Mouse (Mus musculus): ENCODE measurements around the gene Art4. TPM values are rescaled to one million over a fixed set of nuclear protein-coding genes. Genes with fewer than 3 reads are reported as not detected.

Gene Art4
- total and polyA plus RNA-seq, 3 experiments = 0.50 to 0.60 TPM; not detected in 1

DNA sequence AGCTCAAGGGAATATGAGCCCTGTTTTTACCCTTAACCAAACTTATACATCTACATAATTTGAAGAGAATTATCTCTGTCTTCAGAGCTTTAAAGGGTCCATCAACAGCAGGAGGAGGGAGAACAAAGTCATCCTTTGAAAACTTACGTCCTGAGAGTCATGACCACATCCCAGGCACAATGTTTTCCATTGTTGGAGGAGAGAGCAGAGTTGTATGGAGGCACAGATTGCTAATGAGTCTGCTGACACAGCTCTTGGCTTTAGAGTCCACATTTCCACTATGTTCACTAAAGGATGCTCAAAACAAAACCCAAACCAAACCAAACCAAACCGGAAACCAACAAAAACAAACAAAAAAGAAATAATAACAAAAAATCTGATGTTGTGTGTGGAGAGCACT is 12.6 kb downstream of the Art4 start:
- H3K4me1 ChIP-seq (ENCODE audit: control insufficient read depth in 1 of 2, insufficient read depth in 2 of 2, low read length in 2 of 2) = 0 out of 4 replicates have a peak, but pooled peaks cover 0 to 4% of the 10 kb centered on the region in 2 experiments
- H3K27ac ChIP-seq (ENCODE audit: control insufficient read depth, low read depth, low read length) = no peak overlapping the region
- H3K9ac ChIP-seq (ENCODE audit: control insufficient read depth, low read depth, low read length, poor library complexity, severe bottlenecking) = no peak overlapping the region
- H3K36me3 ChIP-seq (ENCODE audit: control insufficient read depth in 1 of 2, insufficient read depth in 2 of 2, low read length in 2 of 2) = no peaks in the 10 kb centered on the region
- no peaks in the 10 kb centered on the region for H3K79me2 ChIP-seq (ENCODE audit: control insufficient read depth, insufficient read depth, low read length, poor library complexity)
- H3K27me3 ChIP-seq (ENCODE audit: control insufficient read depth in 1 of 2, insufficient read depth in 2 of 2, low read length in 2 of 2) = peaks cover 0 to 1% of the 10 kb centered on the region in 2 experiments; a peak in 1 of 4 replicates
- no peaks in the 10 kb centered on the region for H3K9me3 ChIP-seq (replicated peaks; ENCODE audit: insufficient read depth, low read length)
- no peak overlapping the region for H3K4me3 ChIP-seq (ENCODE audit: control insufficient read depth in 1 of 2, insufficient read depth in 1 of 2, low read depth in 2 of 2, low read length in 2 of 2)
- DNase-seq (ENCODE audit: low read depth, low spot score) = no peak
- TF ChIP-seq RCOR1 (IDR thresholded peaks at IDR 0.05; ENCODE audit: low read depth, low read length) (no peak), MEF2A (IDR thresholded peaks at IDR 0.05; ENCODE audit: extremely low read depth, insufficient replicate concordance, low read depth, low read length, poor library complexity, severe bottlenecking) (no peak), BHLHE40 (IDR thresholded peaks at IDR 0.05; ENCODE audit: borderline replicate concordance, low read depth, low read length) (no peak), ZNF384 (IDR thresholded peaks at IDR 0.05; ENCODE audit: low read depth, low read length) (no peak), ZC3H11A (IDR thresholded peaks at IDR 0.05; ENCODE audit: low read depth, low read length) (no peak)

DNA sequence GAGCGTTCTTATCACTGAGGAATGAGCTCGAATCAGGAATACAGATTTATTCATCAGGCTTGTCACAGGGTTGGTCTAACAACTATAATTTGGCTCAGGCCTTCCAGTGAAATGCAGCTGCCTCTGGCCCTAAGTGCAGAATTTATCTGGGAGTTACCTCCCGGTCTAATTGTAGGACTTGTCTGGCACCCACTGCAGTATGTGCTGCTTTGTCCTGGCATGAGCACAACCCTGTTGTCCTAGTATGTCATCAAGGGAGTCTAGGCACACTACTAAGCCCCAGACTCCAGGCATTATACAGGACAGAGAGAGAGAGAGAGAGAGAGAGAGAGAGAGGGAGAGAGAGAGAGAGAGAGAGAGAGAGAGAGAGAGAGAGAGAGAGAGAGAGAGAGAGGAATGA is 20.2 kb downstream of the Art4 start:
- TF ChIP-seq POLR2AphosphoS5 (IDR thresholded peaks at IDR 0.05; ENCODE audit: borderline replicate concordance, low read depth, low read length) (no peak), HCFC1 (IDR thresholded peaks at IDR 0.05; ENCODE audit: low read depth, low read length) (no peak), TCF12 (IDR thresholded peaks at IDR 0.05; ENCODE audit: low read depth, low read length) (no peak), RCOR1 (IDR thresholded peaks at IDR 0.05; ENCODE audit: low read depth, low read length) (no peak), JUND (IDR thresholded peaks at IDR 0.05; ENCODE audit: low read depth, low read length) (no peak), CTCF (IDR thresholded peaks at IDR 0.05 in 2 of 3, conservative IDR thresholded peaks at IDR 0.05 in 1 of 3; ENCODE audit: control insufficient read depth in 1 of 3, insufficient read depth in 1 of 3, low read depth in 2 of 3, low read length in 3 of 3, poor library complexity in 1 of 3, severe bottlenecking in 1 of 3) (no peak), NRF1 (IDR thresholded peaks at IDR 0.05; ENCODE audit: insufficient read depth, low read depth, low read length, poor library complexity, severe bottlenecking) (no peak), ETS1 (IDR thresholded peaks at IDR 0.05; ENCODE audit: low read depth, low read length) (no peak), E2F4 (IDR thresholded peaks at IDR 0.05; ENCODE audit: borderline replicate concordance, low read depth, low read length) (no peak), ZNF384 (IDR thresholded peaks at IDR 0.05; ENCODE audit: low read depth, low read length) (no peak), TAL1 (IDR thresholded peaks at IDR 0.05; ENCODE audit: low read length) (no peak), SIN3A (IDR thresholded peaks at IDR 0.05; ENCODE audit: low read length) (no peak), POLR2AphosphoS2 (IDR thresholded peaks at IDR 0.05; ENCODE audit: low read length) (no peak), KAT2A (conservative IDR thresholded peaks at IDR 0.05; ENCODE audit: low read depth, low read length) (no peak), ELF1 (IDR thresholded peaks at IDR 0.05; ENCODE audit: low read depth, low read length) (no peak)
- Histone ChIP-seq H3K27me3 (ENCODE audit: control insufficient read depth in 1 of 2, insufficient read depth in 2 of 2, low read length in 2 of 2) (peaks cover 1 to 3% of the 10 kb centered on the region in 2 experiments; a peak in 2 of 4 replicates), H3K9ac (ENCODE audit: control insufficient read depth, low read depth, low read length, poor library complexity, severe bottlenecking) (no peak overlapping the region), H3K79me2 (ENCODE audit: control insufficient read depth, insufficient read depth, low read length, poor library complexity) (no peaks in the 10 kb centered on the region), H3K9me3 (replicated peaks; ENCODE audit: insufficient read depth, low read length) (no peaks in the 10 kb centered on the region), H3K27ac (ENCODE audit: control insufficient read depth, low read depth, low read length) (no peak overlapping the region), H3K36me3 (ENCODE audit: control insufficient read depth in 1 of 2, insufficient read depth in 2 of 2, low read length in 2 of 2) (no peaks in the 10 kb centered on the region), H3K4me3 (ENCODE audit: control insufficient read depth in 1 of 2, insufficient read depth in 1 of 2, low read depth in 2 of 2, low read length in 2 of 2) (no peak overlapping the region), H3K4me1 (ENCODE audit: control insufficient read depth in 1 of 2, insufficient read depth in 2 of 2, low read length in 2 of 2) (no peaks in the 10 kb centered on the region)
- no peak for DNase-seq (ENCODE audit: low read depth, low spot score)
